Mouse (Mus musculus): Measurements from ENCODE around the gene Sowahb. TPM values are rescaled to one million over a fixed set of nuclear protein-coding genes. Genes with fewer than 3 reads are reported as not detected.

Gene Sowahb
- polyA plus RNA-seq, 1 experiment, result 2.0 TPM

- Histone ChIP-seq H3K4me1 (ENCODE audit: control insufficient read depth, insufficient read depth, low read length) (no peaks in the 10 kb centered on the region), H3K4me3 (replicated peaks; ENCODE audit: extremely low read depth, low read depth, low read length) (no peak overlapping the region)
- TF ChIP-seq CTCF (IDR thresholded peaks at IDR 0.05; ENCODE audit: insufficient read depth, low read length) (no peak), POLR2A (IDR thresholded peaks at IDR 0.05; ENCODE audit: borderline replicate concordance, extremely low read depth, low read depth, low read length) (no peak)
- no peak for DNase-seq
- 92% methylated on average over 9 of the region's 9 CpGs for WGBS
Observed at GRCm38 (mm10) chr5:93008256-93008655, 36.6 kb downstream of the Sowahb start.

DNA sequence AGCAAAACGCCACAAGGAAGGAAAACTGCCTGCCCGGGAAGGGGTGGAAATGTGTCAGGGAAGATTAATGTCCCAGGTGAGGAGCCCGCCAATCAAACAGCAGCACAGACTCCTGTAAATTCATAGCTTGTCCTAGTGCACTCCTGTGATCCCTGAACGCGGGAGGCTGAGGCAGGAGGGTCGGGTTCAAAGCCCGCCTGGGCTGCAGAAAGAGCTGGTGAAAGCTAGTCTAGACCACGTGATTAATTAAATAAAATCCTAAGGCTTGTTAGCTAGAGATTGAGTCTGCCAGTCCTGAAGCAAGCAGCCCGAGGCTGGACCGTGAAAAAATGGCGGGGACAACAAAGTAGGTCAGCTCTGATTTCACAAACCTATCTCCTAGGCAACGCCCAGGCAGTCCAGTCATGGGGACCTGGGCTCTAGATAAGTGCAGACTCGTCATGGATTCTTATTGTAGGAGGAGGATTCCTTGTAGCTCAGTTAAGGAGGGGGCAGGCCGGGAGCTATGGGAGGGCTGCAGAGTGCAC lies 38.9 kb downstream of the Sowahb start:
- TF ChIP-seq POLR2A (IDR thresholded peaks at IDR 0.05; ENCODE audit: borderline replicate concordance, extremely low read depth, low read depth, low read length), result no peak
- no peak for TF ChIP-seq CTCF (IDR thresholded peaks at IDR 0.05; ENCODE audit: insufficient read depth, low read length)
- Histone ChIP-seq H3K4me3 (replicated peaks; ENCODE audit: extremely low read depth, low read depth, low read length) (peak overlapping the region; percentile 49), H3K4me1 (ENCODE audit: control insufficient read depth, insufficient read depth, low read length) (peaks cover 5% of the 10 kb centered on the region; the same call in 1 of the 2 replicates)
- WGBS, result 33% methylated on average over 14 of the region's 14 CpGs
- peak; percentile 29 for DNase-seq

DNA sequence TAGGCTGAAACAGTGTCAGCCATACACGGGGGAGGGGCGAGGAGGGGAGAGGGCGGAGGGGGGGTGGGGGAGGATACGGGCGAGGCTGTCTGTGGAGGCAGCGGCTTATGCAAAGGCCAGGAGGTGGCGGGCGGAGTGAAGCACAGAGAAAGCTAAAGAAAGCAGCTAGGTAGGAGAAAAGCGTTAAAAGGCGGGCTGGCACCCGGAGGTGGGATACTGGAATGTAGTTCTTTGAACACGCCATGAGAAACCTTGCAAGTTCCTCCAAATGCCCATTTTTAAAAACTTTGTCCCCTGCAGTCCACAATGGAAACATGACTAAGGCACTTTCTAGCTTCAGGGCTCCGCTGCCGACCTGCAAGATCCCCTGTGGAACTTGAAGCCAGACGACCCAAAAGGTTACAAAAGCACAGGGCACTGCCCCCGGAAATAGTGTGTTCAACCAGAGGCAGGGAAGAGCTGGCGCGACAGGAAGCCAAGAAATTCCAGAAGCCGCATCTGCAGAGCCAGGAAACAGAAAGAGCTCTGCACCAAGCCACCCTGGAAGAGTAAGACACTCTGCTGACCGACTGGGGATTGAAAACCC lies 39.5 kb downstream of the Sowahb start:
- DNase-seq, result peak; percentile 45
- WGBS, result 4% methylated on average over 20 of the region's 20 CpGs
- H3K4me1 ChIP-seq (ENCODE audit: control insufficient read depth, insufficient read depth, low read length), result peaks cover 6% of the 10 kb centered on the region; the same call in 1 of the 2 replicates
- H3K4me3 ChIP-seq (replicated peaks; ENCODE audit: extremely low read depth, low read depth, low read length), result peak overlapping the region; percentile 49
- TF ChIP-seq CTCF (IDR thresholded peaks at IDR 0.05; ENCODE audit: insufficient read depth, low read length) (no peak), POLR2A (IDR thresholded peaks at IDR 0.05; ENCODE audit: borderline replicate concordance, extremely low read depth, low read depth, low read length) (no peak)

DNA sequence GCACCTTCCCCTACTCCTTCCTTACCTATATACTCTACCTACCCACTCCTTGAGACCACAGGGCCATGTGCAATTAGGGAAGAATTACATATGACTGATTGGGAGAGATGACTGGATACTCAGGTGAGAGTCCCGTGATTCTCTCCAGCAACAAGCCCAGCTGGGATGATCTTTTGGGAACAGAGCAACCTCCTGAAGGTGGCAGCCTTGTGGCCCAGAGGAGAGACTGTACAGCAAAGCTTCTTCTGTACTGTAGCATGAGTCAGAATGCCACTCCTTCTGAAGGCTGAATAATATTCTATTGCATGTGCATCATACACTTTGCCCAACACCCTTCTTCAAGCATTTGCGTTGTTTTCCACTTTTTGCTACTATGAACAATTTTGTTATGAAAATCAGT lies 42.2 kb downstream of the Sowahb start:
- 91% methylated on average over 2 of the region's 2 CpGs for WGBS
- peaks cover 6% of the 10 kb centered on the region; the same call in 1 of the 2 replicates for H3K4me1 ChIP-seq (ENCODE audit: control insufficient read depth, insufficient read depth, low read length)
- H3K4me3 ChIP-seq (replicated peaks; ENCODE audit: extremely low read depth, low read depth, low read length), result no peak overlapping the region
- no peak for DNase-seq
- TF ChIP-seq POLR2A (IDR thresholded peaks at IDR 0.05; ENCODE audit: borderline replicate concordance, extremely low read depth, low read depth, low read length) (no peak), CTCF (IDR thresholded peaks at IDR 0.05; ENCODE audit: insufficient read depth, low read length) (no peak)

GRCm38 (mm10) chr5:93000774-93001757 lies 43.8 kb downstream of the Sowahb start:
- Histone ChIP-seq H3K4me3 (replicated peaks; ENCODE audit: extremely low read depth, low read depth, low read length) (no peak overlapping the region), H3K4me1 (ENCODE audit: control insufficient read depth, insufficient read depth, low read length) (peaks cover 6% of the 10 kb centered on the region; the same call in 1 of the 2 replicates)
- 23% methylated on average over 17 of the region's 17 CpGs for WGBS
- TF ChIP-seq CTCF (IDR thresholded peaks at IDR 0.05; ENCODE audit: insufficient read depth, low read length) (no peak), POLR2A (IDR thresholded peaks at IDR 0.05; ENCODE audit: borderline replicate concordance, extremely low read depth, low read depth, low read length) (no peak)
- peak; percentile 22 for DNase-seq

DNA sequence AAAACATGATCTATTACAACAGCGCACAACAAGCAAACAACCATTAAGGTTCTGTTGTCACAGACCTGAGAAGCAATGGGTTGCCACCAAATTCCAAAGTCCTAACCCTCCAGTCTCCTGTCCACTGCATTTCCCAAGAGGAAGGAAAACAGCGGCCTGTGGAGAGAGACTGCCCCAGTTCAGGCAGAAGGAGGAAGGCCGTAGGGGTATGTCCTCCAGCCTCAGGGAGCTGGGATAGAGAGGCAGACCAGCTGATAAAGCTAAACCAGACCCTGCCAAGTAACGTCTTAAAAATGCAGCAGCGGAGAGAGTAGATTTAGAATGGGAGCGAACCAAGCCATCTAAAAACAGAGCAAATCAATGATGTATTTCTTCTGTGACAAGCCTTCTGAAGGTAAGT lies 44.8 kb downstream of the Sowahb start:
- Histone ChIP-seq H3K4me1 (ENCODE audit: control insufficient read depth, insufficient read depth, low read length) (peaks cover 6% of the 10 kb centered on the region; the same call in 1 of the 2 replicates), H3K4me3 (replicated peaks; ENCODE audit: extremely low read depth, low read depth, low read length) (no peak overlapping the region)
- TF ChIP-seq POLR2A (IDR thresholded peaks at IDR 0.05; ENCODE audit: borderline replicate concordance, extremely low read depth, low read depth, low read length) (no peak), CTCF (IDR thresholded peaks at IDR 0.05; ENCODE audit: insufficient read depth, low read length) (no peak)
- no peak for DNase-seq
- 65% methylated on average over 6 of the region's 6 CpGs for whole genome bisulfite sequencing

- Histone ChIP-seq H3K4me3 (replicated peaks; ENCODE audit: extremely low read depth, low read depth, low read length) (no peak overlapping the region), H3K4me1 (ENCODE audit: control insufficient read depth, insufficient read depth, low read length) (peaks cover 6% of the 10 kb centered on the region; the same call in 1 of the 2 replicates)
- TF ChIP-seq POLR2A (IDR thresholded peaks at IDR 0.05; ENCODE audit: borderline replicate concordance, extremely low read depth, low read depth, low read length) (no peak), CTCF (IDR thresholded peaks at IDR 0.05; ENCODE audit: insufficient read depth, low read length) (no peak)
- DNase-seq, result no peak
- WGBS, result 49% methylated on average over 5 of the region's 5 CpGs
Observed at GRCm38 (mm10) chr5:92998494-92999016, 46.3 kb downstream of the Sowahb start.

DNA sequence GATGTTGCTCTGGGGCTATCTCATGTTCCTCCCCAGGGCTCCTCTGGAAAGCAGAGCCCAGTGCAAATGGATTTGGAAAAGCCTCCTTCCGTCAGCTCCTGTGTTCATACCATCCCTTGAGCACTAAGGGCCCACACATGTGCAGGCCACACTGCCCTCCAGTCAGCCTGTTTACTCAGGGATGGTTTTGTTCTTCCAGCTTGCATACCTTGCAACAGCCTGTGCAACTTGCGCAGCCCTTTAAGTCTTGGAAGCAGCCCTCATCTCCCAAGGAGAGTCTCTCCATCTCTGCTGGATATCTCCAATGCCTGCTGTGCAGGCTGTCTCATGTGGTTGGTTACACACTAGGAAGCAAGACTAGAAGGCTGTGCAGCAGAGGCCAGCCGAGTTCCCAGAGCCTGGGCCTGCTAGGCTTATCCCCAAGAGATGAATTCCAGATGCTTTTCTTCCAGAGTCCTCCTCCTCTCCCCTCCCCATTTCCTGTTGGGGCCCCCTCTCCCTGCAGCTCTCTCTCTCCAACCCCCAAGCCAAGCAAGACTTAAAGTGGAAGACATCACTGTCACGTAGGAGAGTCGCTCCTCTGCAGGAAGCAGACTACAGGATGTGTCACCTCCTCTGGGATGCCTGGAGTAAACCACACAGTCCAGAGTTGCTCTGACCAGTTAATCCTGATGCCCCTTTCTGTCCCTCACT lies 47.2 kb downstream of the Sowahb start:
- DNase-seq, result no peak
- no peak for TF ChIP-seq POLR2A (IDR thresholded peaks at IDR 0.05; ENCODE audit: borderline replicate concordance, extremely low read depth, low read depth, low read length)
- no peak for TF ChIP-seq CTCF (IDR thresholded peaks at IDR 0.05; ENCODE audit: insufficient read depth, low read length)
- no peak overlapping the region for H3K4me3 ChIP-seq (replicated peaks; ENCODE audit: extremely low read depth, low read depth, low read length)
- H3K4me1 ChIP-seq (ENCODE audit: control insufficient read depth, insufficient read depth, low read length), result peaks cover 6% of the 10 kb centered on the region; the same call in 1 of the 2 replicates
- 52% methylated on average over 5 of the region's 5 CpGs for WGBS

DNA sequence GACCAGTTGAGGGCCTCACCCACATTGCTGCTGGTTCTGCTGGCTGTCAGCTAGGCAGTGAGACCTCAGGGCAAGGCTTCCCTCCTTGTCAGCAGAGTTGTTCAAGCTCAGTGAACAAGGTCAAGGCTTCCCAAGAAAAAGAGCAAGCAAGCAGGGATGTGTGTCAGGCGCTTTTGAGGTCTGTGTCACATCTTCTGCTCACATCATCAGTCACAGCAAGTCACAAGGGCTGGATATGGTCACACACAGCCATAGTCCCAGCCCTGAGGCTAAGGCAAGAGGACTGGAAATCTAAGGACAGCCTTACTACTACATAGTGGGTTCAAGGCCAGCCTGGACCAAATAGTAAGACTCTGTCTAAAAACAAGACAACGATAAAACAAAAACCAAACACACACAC lies 50.0 kb downstream of the Sowahb start:
- no peak for DNase-seq
- Histone ChIP-seq H3K4me1 (ENCODE audit: control insufficient read depth, insufficient read depth, low read length) (no peaks in the 10 kb centered on the region), H3K4me3 (replicated peaks; ENCODE audit: extremely low read depth, low read depth, low read length) (no peak overlapping the region)
- 81% methylated on average over 2 of the region's 2 CpGs for WGBS
- TF ChIP-seq CTCF (IDR thresholded peaks at IDR 0.05; ENCODE audit: insufficient read depth, low read length) (no peak), POLR2A (IDR thresholded peaks at IDR 0.05; ENCODE audit: borderline replicate concordance, extremely low read depth, low read depth, low read length) (no peak)

All from lung, adult 2 months (tissue).